Mouse (Mus musculus) cerebellum, postnatal 10 days (tissue): ENCODE data around the gene Rragb.

Experiments used
- DNase-seq, 2 experiments: peaks; one replicate each; pipeline ENCODE4 v3.0.0; 2021; ENCODE audit warnings: mixed read lengths in 2 of 2

Gene Rragb

DNA sequence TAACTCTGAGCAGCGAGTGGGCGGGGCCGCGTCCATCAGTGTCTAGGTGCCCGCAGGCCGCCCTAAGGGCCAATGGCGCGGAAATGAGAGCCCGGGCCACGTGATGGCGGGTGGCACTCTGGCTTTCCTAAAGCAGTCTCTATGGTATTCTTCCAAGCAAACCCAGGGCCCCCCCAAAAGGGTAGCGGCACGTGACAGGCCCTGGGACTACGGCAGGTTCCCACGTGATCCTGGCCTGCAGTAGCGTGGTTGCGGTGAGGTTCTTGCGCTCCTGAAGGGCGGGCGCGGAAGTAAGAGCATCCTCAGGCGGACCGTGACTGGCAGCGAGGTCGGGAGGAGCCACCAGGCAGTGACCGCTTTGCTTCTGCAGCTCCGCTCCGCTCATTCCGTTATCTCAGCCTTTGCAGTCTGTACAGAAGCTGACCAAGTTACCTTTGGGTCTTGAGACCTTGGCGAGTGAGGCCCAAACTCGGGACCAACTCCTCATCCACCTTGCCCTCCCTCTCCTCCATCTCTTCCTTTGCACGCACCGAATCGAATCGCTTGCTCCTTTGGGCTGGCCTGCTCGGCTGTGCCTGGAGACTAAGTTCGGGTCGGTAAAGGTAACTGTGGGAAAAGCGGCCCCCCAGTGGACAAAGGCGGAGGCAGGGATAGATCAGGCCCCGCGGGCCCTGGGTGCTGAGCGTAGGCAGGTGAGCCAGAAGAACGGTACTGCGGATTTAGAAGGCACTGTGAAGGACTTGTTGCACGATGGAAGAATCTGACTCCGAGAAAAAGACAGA, at the start of gene Rragb:
Gene Rragb, plus strand, starts transcription at position 248 of the 782 bp plus-strand sequence.
- peak; percentile 89 to 93 for DNase-seq

DNA sequence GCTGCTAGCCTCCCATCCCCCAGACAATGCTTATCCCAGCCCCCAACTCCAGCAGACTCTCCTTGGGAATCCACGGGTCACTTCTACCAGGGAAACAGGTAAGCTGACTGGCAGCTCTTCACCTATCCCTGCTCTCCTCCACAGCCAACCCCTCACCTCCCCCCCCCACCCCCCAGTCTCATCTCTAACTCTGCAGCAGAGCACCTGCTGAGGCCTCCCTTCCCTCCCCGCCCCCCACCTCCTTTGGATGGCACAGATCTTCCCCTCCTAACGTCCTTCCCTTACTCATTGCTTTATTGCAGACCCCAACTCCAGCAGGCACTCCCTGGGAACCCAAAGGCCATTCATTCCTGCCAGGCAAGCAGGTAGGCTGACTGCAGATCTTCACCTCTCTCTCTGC, 21.3 kb upstream of the Rragb start, which contains the start of gene Foxr2:
Gene Foxr2, plus strand, starts transcription at position 301 of the 400 bp plus-strand sequence.
- DNase-seq, result no peak

DNA sequence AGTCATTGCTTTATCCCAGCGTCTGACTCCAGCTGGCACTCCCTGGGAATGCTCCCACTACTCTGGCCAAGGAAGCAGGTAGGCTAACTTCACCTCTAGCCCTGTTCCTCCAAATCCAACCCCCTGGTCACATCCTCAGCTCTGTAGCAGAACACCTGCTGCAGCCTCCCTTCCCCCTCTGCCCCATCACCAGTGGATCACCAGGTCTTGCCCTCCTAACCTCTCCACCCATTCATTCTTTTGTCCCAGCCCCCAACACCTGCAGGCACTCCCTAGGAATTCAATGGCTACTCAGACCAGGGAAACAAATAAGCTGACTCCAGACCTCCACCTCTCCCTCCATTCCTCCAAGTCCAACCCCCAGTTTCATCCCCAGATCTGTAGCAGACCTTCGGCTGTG, 20.8 kb upstream of the Rragb start:
- DNase-seq, result no peak

DNA sequence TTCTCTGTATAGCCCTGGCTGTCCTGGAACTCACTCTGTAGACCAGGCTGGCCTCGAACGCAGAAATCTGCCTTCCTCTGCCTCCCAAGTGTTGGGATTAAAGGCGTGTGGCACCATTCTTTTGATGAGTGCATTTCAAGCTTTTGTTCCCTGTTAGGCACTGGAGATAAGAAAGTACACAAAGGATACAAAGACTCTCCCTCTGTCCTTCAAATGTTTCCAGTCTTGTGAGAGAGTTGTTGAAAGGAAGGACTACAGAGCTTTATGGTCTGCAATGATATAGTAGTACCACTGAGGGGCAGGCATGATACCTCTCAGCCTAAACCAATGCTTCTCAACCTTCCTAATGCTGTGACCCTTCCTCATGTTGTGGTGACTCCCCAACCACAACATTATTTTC, 2.9 kb downstream of the Rragb start:
- DNase-seq, result no peak

DNA sequence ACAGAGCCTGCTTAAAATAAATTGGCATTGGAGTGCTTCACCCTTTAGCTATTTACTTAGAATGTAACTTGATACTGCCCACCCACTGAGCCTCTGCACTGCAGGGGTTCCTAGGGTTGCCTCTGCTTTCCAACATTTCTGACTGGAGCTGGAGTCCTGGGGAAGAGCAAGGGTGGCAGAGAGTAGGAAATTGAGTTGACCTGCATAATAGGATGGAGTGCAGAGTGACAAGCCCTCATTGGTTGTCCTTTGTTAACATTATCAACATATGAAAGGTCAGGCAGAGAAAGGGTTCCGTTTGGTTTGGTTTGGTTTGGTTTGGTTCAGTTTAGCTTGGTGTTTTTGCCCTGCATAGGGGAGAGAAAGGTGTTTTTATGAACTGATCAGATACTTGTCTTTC, 12.0 kb downstream of the Rragb start:
- DNase-seq, result no peak

DNA sequence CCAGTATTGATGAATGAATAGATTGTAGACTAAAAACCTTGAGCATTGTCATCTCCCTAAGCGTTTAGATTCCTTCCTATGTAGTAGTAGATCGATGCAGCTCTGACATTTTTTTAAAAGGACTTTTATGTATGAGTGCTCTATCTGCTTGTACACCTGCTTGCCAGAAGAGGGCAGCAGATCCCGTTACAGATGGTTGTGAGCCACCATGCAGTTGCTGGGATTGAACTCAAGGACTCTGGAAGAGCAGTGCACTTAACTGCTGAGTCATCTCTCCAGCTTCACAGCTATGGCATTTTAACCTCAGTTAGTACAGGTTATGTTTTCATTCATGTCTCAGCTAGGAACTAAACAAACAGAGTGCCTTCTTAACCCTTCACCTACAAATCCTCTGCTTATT, 15.5 kb downstream of the Rragb start:
- peak; percentile 48 to 52 for DNase-seq

DNA sequence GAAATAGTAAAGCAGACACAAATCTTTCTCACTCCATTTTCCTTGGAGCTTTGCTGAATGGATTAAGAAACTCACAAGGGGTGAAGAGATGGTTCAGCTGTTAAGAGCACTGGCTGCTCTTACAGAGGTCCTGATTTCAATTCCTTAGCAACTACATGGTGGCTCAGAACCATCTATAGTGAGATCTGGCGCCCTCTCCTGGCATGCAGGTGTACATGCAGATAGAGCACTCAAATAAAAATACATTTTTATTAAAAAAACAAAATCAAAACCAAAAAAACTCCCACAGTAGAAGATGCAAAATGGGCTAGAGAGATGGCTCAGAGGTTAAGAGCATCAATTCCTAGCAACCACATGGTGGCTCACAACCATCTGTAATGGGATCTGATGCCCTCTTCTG, 35.0 kb downstream of the Rragb start:
- peak; percentile 8 to 24 for DNase-seq

DNA sequence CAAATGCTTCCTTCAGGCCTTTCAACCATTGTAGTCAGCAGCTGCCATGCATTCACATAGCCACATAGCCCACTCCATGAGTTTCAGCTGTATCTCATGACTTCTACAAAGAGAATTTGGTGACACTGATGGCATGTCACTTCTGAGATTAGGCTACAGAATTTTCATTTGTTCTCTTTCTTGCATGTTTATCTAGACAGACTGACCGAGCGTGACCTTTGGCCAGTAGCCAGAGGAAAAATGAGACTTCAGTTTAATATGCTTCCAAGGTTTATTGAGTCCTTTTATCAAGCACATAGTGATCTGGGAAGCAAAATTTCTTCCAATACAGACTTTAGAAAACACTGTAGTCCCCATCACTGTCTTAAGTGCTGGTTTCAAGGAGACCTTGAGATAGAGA, 42.4 kb downstream of the Rragb start:
- DNase-seq, result no peak

DNA sequence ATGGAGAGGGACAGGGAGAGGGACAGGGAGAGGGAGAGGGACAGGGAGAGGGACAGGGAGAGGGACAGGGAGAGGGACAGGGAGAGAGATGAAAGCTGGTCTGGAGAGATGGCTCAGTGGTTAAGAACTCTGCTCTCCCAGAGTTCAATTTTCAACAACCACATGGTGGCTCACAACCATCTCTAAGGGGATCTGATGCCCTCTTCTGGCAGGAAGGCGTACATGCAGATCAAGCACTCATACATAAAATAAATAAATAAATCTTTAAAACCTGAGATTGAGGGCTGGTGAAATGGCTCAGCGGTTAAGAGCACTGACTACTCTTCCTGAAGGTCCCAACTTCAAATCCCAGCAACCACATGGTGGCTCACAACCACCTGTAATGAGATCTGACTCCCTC, 59.4 kb downstream of the Rragb start:
- peak; percentile 1 to 9 for DNase-seq

DNA sequence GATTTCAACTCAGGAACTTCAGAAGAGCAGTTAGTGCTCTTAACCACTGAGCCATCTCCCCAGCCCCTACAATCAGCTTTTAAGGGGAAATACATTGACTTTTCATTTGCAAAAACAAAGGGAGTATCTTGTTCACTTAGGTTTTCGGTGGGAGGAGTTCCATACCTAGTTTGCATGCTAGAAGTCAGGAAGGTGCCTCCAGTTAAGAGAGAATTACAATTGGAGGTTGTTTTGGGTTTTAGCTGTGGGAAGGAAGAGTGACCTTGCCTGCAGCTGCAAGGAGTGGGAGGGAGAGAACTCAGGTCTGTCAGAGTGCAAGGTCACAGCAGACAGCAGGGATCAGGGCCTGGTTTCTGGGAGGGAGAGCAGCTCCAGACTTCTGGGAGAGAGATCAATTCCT, 71.3 kb downstream of the Rragb start:
- DNase-seq, result no peak
